Mouse (Mus musculus): ENCODE results near the gene G3bp1. TPM values are rescaled to one million over a fixed set of nuclear protein-coding genes. Genes with fewer than 3 reads are reported as not detected.

Gene G3bp1
- polyA plus RNA-seq, 1 experiment from 2014 or later = 36.8 TPM

DNA sequence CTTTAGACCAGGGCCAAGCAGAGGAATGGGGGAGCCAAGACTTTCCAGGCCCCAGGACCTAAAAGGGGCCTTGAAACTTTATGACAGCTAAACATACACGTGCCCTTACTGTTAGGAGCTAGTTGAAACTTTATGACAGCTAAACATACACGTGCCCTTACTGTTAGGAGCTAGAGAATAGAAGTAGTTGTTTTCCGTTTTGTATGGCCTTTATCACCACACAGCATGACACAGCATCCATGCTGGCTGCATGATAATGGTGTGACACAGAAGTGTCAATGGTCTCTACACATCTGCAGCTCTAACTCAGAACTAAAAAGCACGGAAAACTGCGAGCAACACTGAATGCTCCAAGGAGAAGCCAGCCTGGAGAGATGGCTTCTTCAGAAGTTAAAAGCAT lies 48.2 kb downstream of the G3bp1 start:
- no peak overlapping the region for H3K4me2 ChIP-seq (ENCODE audit: low read depth, low read length)
- H3K27me3 ChIP-seq (ENCODE audit: insufficient read depth, low read length) = no peaks in the 10 kb centered on the region
- no peak overlapping the region for H3K9ac ChIP-seq (replicated peaks)
- no peak for ATAC-seq
- H3K36me3 ChIP-seq (replicated peaks; ENCODE audit: insufficient read depth, low read length) = no peaks in the 10 kb centered on the region
- H3K4me3 ChIP-seq (ENCODE audit: low read depth, low read length) = no peak overlapping the region
- TF ChIP-seq CTCF (IDR thresholded peaks at IDR 0.05; ENCODE audit: low read depth) (no peak), EP300 (IDR thresholded peaks at IDR 0.05; ENCODE audit: low read depth) (no peak)
- H3K27ac ChIP-seq (ENCODE audit: low read depth) = no peak overlapping the region
- DNase-seq = no peak
- 43% methylated on average over 5 of the region's 5 CpGs for WGBS (ENCODE audit: insufficient replicate concordance)
- H3K9me3 ChIP-seq (ENCODE audit: low read length) = no peaks in the 10 kb centered on the region
- no peaks in the 10 kb centered on the region for H3K4me1 ChIP-seq (ENCODE audit: insufficient read depth)

DNA sequence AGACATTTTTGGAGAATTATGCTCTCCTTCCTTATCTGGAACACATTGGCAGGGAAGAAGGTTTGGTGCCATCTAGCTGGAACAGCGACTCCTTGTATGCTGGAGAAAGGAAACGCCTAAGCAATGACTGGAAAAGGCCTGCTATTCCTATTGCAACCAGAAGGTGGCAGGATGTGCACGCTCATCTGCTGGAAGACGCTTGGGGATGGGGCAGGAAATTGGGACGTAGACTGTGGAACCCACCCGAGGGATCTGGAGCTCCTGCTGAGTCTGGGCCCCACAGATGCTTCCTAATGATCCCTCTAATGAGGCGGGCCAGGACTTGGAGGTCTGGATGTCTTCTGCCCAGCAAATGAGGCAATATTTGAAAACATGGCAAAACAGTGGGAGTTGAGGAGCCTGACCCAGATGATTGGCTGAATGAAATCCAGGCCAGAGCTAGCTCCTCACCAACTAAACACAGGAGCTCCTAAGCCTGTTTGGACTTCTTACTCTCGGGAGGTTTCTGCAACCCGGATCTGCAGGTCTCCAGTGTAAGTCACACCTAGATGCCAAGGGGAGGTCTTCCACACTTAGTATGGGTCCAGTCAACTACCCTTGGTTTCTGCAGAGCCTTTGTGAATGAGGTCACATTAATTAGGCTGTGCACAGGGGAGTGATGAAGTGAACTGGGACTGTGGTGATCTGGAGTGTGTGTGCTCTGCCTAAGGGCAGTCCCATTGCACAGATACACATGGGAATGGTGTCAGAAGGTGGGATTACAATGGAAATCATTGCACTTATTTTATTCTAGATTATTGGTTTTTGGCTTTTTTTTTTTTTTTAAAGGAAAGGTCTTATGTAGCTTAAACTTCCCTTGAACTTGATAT lies 49.6 kb downstream of the G3bp1 start:
- peak; percentile 10; the same call in 1 of the 2 replicates for TF ChIP-seq EP300 (IDR thresholded peaks at IDR 0.05; ENCODE audit: low read depth)
- peak; percentile 93 for TF ChIP-seq CTCF (IDR thresholded peaks at IDR 0.05; ENCODE audit: low read depth)
- Histone ChIP-seq H3K9me3 (ENCODE audit: low read length) (no peaks in the 10 kb centered on the region), H3K27me3 (ENCODE audit: insufficient read depth, low read length) (no peaks in the 10 kb centered on the region), H3K4me2 (ENCODE audit: low read depth, low read length) (no peak overlapping the region), H3K27ac (ENCODE audit: low read depth) (no peak overlapping the region), H3K9ac (replicated peaks) (no peak overlapping the region), H3K4me1 (ENCODE audit: insufficient read depth) (no peaks in the 10 kb centered on the region), H3K36me3 (replicated peaks; ENCODE audit: insufficient read depth, low read length) (no peaks in the 10 kb centered on the region), H3K4me3 (ENCODE audit: low read depth, low read length) (no peak overlapping the region)
- ATAC-seq = peak; percentile 78
- peak; percentile 57 for DNase-seq
- 5% methylated on average over 9 of the region's 9 CpGs for WGBS (ENCODE audit: insufficient replicate concordance)

DNA sequence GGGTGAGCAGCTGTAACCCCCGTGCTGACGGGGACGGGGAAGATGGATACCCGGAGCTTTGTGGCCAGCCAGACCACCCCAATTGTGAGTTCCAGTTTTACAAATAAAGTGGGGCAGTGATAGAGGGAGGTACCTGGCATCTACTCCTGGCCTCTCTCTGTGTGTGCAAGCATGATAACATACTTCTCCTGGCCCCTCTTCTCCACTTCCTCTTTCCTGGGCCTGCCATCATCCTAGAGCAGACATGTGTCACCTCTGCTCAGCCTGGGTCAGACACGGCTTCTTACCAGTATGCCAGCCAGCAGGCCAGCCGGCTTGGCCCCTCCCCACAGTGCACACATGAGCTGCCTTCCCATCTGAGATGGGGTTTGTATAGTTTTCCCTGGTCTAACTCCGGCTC lies 61.3 kb downstream of the G3bp1 start:
- TF ChIP-seq CTCF (IDR thresholded peaks at IDR 0.05; ENCODE audit: low read depth) (no peak), EP300 (IDR thresholded peaks at IDR 0.05; ENCODE audit: low read depth) (no peak)
- DNase-seq (no peak), ATAC-seq (peak; percentile 38)
- WGBS (ENCODE audit: insufficient replicate concordance) = 31% methylated on average over 7 of the region's 7 CpGs
- Histone ChIP-seq H3K27ac (ENCODE audit: low read depth) (no peak overlapping the region), H3K9me3 (ENCODE audit: low read length) (no peaks in the 10 kb centered on the region), H3K9ac (replicated peaks) (no peak overlapping the region), H3K4me3 (ENCODE audit: low read depth, low read length) (no peak overlapping the region), H3K27me3 (ENCODE audit: insufficient read depth, low read length) (no peaks in the 10 kb centered on the region), H3K4me2 (ENCODE audit: low read depth, low read length) (no peak overlapping the region), H3K4me1 (ENCODE audit: insufficient read depth) (no peaks in the 10 kb centered on the region), H3K36me3 (replicated peaks; ENCODE audit: insufficient read depth, low read length) (no peaks in the 10 kb centered on the region)

DNA sequence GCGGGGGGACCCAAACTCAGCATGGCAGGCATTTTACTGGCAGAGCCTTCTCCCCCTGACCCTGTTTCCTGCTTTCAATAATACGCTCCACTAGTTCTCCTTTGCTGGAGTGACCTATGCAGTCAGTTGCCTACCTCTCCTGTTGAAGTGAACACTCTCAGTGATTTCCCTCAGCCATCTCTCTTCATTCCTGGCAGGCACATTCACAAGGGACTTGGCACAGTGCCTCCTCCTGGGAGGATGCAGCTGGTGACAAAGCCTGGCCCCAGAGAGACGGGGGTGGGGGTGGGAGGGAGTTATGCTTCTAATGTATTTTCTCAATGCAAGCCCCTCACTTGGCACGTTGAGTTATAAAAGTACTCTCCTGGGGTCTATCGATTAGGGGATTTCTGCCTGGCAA lies 63.9 kb downstream of the G3bp1 start:
- H3K27ac ChIP-seq (ENCODE audit: low read depth) = no peak overlapping the region
- no peaks in the 10 kb centered on the region for H3K27me3 ChIP-seq (ENCODE audit: insufficient read depth, low read length)
- H3K4me1 ChIP-seq (ENCODE audit: insufficient read depth) = no peaks in the 10 kb centered on the region
- H3K9ac ChIP-seq (replicated peaks) = no peak overlapping the region
- H3K4me3 ChIP-seq (ENCODE audit: low read depth, low read length) = no peak overlapping the region
- H3K9me3 ChIP-seq (ENCODE audit: low read length) = no peaks in the 10 kb centered on the region
- 61% methylated on average over 5 of the region's 5 CpGs for WGBS (ENCODE audit: insufficient replicate concordance)
- TF ChIP-seq EP300 (IDR thresholded peaks at IDR 0.05; ENCODE audit: low read depth) (no peak), CTCF (IDR thresholded peaks at IDR 0.05; ENCODE audit: low read depth) (no peak)
- DNase-seq = no peak
- H3K4me2 ChIP-seq (ENCODE audit: low read depth, low read length) = no peak overlapping the region
- H3K36me3 ChIP-seq (replicated peaks; ENCODE audit: insufficient read depth, low read length) = no peaks in the 10 kb centered on the region
- no peak for ATAC-seq

DNA sequence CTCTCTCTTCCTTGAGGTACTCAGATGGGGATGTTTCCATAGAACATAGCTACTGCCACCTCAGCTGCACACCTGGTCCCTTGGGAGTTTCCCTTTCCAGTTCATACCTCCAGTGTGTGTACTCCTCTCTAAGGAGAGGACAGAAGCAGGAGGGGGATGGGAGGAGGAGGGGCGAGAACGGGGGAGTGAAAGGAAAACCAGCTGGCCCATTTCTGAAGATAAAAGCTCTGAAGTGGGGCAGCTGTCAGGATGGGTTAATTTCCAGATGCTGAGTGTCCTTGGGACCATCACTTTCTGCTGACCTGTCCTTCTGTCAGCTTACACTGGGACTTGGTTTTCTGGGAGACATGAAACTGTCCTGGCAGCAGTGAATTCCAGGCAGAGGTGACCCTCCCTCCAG lies 65.3 kb downstream of the G3bp1 start:
- Histone ChIP-seq H3K9me3 (ENCODE audit: low read length) (no peaks in the 10 kb centered on the region), H3K36me3 (replicated peaks; ENCODE audit: insufficient read depth, low read length) (no peaks in the 10 kb centered on the region), H3K27me3 (ENCODE audit: insufficient read depth, low read length) (no peaks in the 10 kb centered on the region), H3K27ac (ENCODE audit: low read depth) (no peak overlapping the region), H3K4me3 (ENCODE audit: low read depth, low read length) (no peak overlapping the region), H3K4me1 (ENCODE audit: insufficient read depth) (no peaks in the 10 kb centered on the region), H3K9ac (replicated peaks) (no peak overlapping the region), H3K4me2 (ENCODE audit: low read depth, low read length) (no peak overlapping the region)
- TF ChIP-seq CTCF (IDR thresholded peaks at IDR 0.05; ENCODE audit: low read depth) = no peak
- no peak for TF ChIP-seq EP300 (IDR thresholded peaks at IDR 0.05; ENCODE audit: low read depth)
- DNase-seq (no peak), ATAC-seq (no peak)
- WGBS (ENCODE audit: insufficient replicate concordance) = 35% methylated on average over 2 of the region's 2 CpGs

DNA sequence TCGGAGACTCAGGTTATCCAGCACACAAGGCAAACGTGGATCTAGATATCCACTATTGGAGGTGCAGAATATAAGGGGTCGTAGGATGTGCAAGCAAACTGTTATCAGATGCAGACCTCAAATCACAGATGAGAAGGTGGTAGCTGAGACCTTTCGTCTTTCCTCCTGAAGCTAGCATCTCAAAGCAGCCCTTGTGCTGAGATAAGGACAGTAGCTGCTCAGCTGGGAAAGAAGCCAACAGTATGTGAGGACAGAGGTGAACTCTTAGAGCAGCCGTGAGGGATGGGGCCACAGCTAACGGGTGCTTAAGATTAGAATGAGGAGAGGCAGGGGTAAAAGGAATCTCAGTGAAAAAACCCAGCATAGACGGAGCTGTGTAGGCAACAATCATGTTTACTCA lies 72.6 kb downstream of the G3bp1 start:
- H3K27ac ChIP-seq (ENCODE audit: low read depth) = no peak overlapping the region
- H3K27me3 ChIP-seq (ENCODE audit: insufficient read depth, low read length) = no peaks in the 10 kb centered on the region
- no peak overlapping the region for H3K4me2 ChIP-seq (ENCODE audit: low read depth, low read length)
- H3K9ac ChIP-seq (replicated peaks) = no peak overlapping the region
- H3K4me1 ChIP-seq (ENCODE audit: insufficient read depth) = no peaks in the 10 kb centered on the region
- no peak for ATAC-seq
- 41% methylated on average over 7 of the region's 7 CpGs for WGBS (ENCODE audit: insufficient replicate concordance)
- no peak for DNase-seq
- H3K36me3 ChIP-seq (replicated peaks; ENCODE audit: insufficient read depth, low read length) = no peaks in the 10 kb centered on the region
- H3K4me3 ChIP-seq (ENCODE audit: low read depth, low read length) = no peak overlapping the region
- TF ChIP-seq CTCF (IDR thresholded peaks at IDR 0.05; ENCODE audit: low read depth) = no peak
- no peak for TF ChIP-seq EP300 (IDR thresholded peaks at IDR 0.05; ENCODE audit: low read depth)
- no peaks in the 10 kb centered on the region for H3K9me3 ChIP-seq (ENCODE audit: low read length)
